Mouse (Mus musculus): ENCODE results near the gene Mbtd1. TPM values are rescaled to one million over a fixed set of nuclear protein-coding genes. Genes with fewer than 3 reads are reported as not detected.

The Mbtd1 gene
- total RNA-seq, 2 experiments from 2014 or later: 29.2 to 34.1 TPM

GRCm38 (mm10) chr11:93969799-93970198 is 84.1 kb downstream of the Mbtd1 start:
- intact Hi-C loops (cut with DNase I): loop anchor here (5.0 kb wide), 1 partner anchor 118 kb away; no protein-coding TSS in a partner anchor
- DNase-seq (ENCODE audit: extremely low spot score in 1 of 2, low spot score in 2 of 2): no peak

DNA sequence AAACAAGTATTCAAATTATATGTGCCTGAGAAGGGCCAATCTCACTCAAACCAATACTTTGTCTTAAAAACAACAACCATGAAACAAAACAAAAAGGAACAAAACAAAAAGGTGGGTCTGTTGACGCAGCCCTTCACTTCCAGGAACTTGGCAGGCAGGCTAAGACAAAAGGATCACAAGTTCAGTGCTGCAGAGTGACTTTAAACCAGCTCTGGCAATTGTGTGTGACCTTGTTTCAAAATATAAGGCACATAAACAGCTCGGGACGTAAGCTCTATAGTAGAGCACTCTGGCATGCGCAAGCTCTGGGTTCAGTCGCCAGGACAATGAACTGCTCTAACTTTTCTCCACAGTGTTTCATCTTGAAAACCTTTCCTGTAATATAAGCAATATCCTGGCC is 87.3 kb downstream of the Mbtd1 start:
- no peak for DNase-seq (ENCODE audit: extremely low spot score in 1 of 2, low spot score in 2 of 2)
- intact Hi-C loops (cut with DNase I): no loop called here

DNA sequence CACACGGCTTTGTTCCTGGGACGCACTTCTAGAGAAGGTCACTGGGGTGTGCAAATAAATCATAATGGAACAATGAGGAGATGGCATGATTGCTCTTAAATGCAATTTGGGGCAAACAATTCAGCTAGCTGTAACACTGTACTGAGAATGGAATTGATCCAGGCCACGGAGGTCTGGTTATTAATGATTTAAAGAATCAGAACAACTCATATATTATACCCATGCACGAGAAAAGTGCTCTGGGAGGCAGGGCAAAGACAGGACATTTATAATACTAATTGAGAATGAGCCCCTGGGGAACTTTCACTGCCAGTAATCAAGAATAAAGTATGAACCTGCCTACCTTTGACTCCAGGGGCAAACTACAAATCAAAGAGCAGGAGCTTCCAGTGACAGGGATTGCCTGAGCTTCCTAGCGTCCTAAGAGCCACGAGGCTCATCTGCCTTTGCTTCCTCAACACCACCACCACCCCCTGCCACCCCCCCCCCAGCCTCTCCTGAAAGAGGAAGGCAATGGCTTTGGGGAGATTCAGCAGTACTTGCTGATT is 93.9 kb downstream of the Mbtd1 start:
- intact Hi-C loops (cut with DNase I): no loop called here
- no peak for DNase-seq (ENCODE audit: extremely low spot score in 1 of 2, low spot score in 2 of 2)

- intact Hi-C loops (cut with DNase I): no loop called here
- no peak for DNase-seq (ENCODE audit: extremely low spot score in 1 of 2, low spot score in 2 of 2)
Observed at GRCm38 (mm10) chr11:93984619-93985018, 99.0 kb downstream of the Mbtd1 start.

DNA sequence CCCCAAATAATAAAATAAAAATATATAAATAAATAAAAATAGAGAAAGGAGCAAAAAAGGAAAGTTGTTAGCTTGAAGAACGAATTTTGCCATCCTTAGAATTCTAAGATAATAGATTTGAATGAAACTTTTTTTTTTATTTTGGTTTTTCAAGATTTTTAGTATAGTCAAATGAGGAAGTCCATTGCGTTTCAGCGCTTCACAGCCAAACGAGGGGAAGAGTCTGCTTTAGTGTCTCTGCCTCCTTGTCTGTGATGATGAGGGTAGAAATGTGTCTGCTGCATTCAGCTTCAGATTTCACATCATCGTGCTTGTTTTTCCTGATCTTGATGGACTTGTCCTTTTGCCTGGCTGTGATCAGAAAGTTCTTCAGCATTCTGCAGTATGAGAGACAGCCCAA is 99.6 kb downstream of the Mbtd1 start:
- intact Hi-C loops (cut with DNase I): no loop called here

GRCm38 (mm10) chr11:93986298-93986697 is 100.6 kb downstream of the Mbtd1 start:
- DNase-seq (ENCODE audit: extremely low spot score in 1 of 2, low spot score in 2 of 2): no peak
- intact Hi-C loops (cut with DNase I): no loop called here

More for the DNA sequence above, 99.6 kb downstream of the Mbtd1 start:
- no peak for DNase-seq (ENCODE audit: extremely low spot score in 1 of 2, low spot score in 2 of 2)

DNA sequence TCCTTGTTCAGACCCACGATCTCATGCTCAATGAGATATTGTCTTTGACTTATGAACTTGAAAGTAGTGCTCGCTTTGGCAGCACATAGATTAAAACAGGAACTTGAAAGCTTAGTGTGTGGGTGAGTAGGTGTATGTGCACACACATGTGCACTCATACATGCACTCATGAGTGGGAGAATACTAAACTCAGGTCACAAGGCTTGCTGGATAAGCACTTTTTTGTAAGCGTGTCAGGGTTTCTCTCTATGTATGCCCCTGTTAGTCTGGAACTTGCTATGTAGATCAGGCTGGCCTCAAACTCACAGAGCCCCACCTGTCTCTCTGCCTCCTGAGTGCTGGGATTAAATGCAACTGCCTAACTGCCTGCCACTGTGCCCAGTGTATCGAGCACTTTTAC is 101.4 kb downstream of the Mbtd1 start:
- intact Hi-C loops (cut with DNase I): no loop called here
- no peak for DNase-seq (ENCODE audit: extremely low spot score in 1 of 2, low spot score in 2 of 2)

GRCm38 (mm10) chr11:93987625-93988327 is 102.1 kb downstream of the Mbtd1 start:
- intact Hi-C loops (cut with DNase I): no loop called here
- DNase-seq (ENCODE audit: extremely low spot score in 1 of 2, low spot score in 2 of 2): no peak

- DNase-seq (ENCODE audit: extremely low spot score in 1 of 2, low spot score in 2 of 2): no peak
- intact Hi-C loops (cut with DNase I): no loop called here
Observed at GRCm38 (mm10) chr11:93988328-93989062, 102.8 kb downstream of the Mbtd1 start.

DNA sequence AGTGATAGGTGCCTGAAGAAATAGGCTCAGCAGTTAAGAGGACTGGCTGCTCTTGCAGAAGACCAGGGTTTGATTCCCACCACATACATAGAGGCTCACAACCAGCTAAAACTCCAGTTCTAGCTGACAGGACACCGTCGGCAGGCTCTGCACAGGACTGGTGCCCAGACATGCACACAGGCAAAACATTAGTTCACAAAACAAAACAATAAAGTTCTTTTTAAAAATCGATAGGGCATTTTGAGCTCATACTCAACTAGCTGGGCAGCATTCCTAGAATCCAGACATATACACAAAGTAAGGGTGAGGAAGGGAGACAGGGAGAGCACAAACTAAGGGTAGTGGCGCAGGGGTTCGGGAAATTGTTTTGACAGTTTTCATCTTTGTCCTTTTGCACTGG is 108.9 kb downstream of the Mbtd1 start:
- intact Hi-C loops (cut with DNase I): no loop called here
- no peak for DNase-seq (ENCODE audit: extremely low spot score in 1 of 2, low spot score in 2 of 2)

DNA sequence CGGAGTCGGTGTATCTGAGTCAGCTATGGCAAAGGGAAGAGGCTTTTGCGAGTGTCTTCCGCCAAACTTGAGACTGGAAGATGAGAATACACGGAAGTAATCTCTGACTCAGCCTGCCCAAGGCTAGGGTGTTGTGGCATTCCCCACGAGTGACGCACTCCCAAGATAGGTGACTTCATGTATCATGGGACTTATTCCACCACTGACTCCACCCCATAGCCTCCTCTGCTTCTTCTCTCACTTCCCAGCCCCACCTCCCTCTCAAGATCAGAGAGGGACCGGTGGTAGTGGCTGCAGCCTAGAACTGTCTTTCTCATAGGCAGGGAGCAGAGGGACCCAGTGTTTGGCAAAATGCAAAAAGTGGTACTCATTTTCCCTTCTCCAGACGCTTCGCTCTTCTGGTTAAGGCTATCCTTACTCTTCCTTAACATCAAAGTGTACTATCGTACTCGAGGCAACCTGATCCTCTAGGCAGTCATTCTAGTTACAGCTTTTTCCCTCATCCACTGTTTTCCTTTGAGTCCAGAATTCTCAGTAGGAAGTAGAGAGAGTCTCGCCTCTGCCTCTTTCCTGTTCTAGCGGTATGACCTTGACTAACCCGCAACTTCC is 109.6 kb downstream of the Mbtd1 start:
- peak; percentile 69 to 87 for DNase-seq (ENCODE audit: extremely low spot score in 1 of 2, low spot score in 2 of 2)
- intact Hi-C loops (cut with DNase I): no loop called here

DNA sequence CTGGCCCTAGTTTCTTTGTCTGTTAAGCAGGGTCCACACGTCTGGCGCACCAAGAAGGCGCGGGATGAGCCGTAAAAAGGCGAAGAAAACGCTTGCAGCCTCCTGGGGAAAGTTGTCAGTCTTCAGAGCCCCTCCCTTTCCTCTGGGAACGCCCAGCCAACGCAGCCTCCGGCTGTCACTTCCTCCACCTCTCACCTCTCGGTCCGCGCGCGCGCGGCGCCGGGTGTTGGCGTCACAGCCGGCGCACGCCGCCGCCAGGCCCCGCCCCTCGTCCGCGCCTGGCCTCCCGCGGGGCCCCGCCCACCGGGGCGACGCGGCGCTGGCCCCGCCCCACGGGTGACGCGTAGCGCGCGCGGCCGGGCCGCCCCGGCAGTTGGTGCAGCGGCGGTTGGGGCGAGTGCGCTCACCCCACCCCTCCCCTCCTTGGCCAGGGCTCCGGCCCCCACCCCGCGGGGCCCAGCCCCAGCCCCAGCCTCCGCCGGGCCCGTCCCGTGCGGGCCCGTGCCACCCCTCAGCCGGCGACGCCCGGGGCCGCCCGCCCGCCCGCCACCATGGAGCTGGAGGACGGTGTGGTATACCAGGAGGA is 110.2 kb downstream of the Mbtd1 start, which contains the start of gene Spag9:
Gene Spag9, plus strand, starts transcription at position 372 of the 586 bp plus-strand sequence.
- intact Hi-C loops (cut with DNase I): no loop called here
- DNase-seq (ENCODE audit: extremely low spot score in 1 of 2, low spot score in 2 of 2): peak; percentile 83 to 97

Other genes with a start within 250 kb of the Mbtd1 start
- 10 to 100 TPM; 28.4 to 28.8 TPM for gene Utp18, start 86 bp upstream of the Mbtd1 start, total RNA-seq (2021)
- 100 to 1,000 TPM; 200 to 228 TPM for gene Nme2, start 70.4 kb downstream of the Mbtd1 start, total RNA-seq (2021)
- gene Gm20390, start 82.4 kb downstream of the Mbtd1 start, total RNA-seq (2021): 100 to 1,000 TPM; 147 to 154 TPM
- gene Nme1, start 82.7 kb downstream of the Mbtd1 start, total RNA-seq (2021): 100 to 1,000 TPM; 120 to 124 TPM
- gene Spag9, start 110.2 kb downstream of the Mbtd1 start, total RNA-seq (2021): 100 to 1,000 TPM; 236 to 246 TPM

Measured in left cerebral cortex, postnatal 10 days (tissue).